Mouse (Mus musculus) liver, embryonic 14.5 days (tissue): ENCODE measurements at regions not wholly inside any gene's neighbourhood (a gene's known extent, or its start where the extent isn't known, plus 50 kb on each side); places are given as distances from the start of the nearest gene placed in this dataset.

ENCODE experiments used
- ATAC-seq: fragments of 200-750 bp; cut with Nextera tagmentation; 2 replicates; pipeline ENCODE4 v1.8.0; 2017; ENCODE audit warnings: moderate number of reproducible peaks, mild to moderate bottlenecking, moderate library complexity; ENCODE audit not compliant: insufficient read depth
- DNase-seq, 3 experiments: peaks; one replicate each; pipeline ENCODE4 v3.0.0-alpha.2; 2012 to 2013; ENCODE audit warnings: low read depth in 3 of 3, low spot score in 3 of 3
- H3K27ac ChIP-seq: fragments of 300-500 bp; sonication (generic); 2 replicates; pipeline ENCODE4 v1.5.1; 2014; ENCODE audit warnings: moderate library complexity, mild to moderate bottlenecking, control low read depth, inconsistent platforms
- H3K27me3 ChIP-seq: fragments of 300-500 bp; sonication (generic); 2 replicates; pipeline ENCODE4 v1.6.1; 2014; ENCODE audit warnings: mild to moderate bottlenecking, low read length, moderate library complexity; ENCODE audit not compliant: control insufficient read depth, insufficient read depth
- H3K36me3 ChIP-seq: fragments of 300-500 bp; sonication (generic); replicated peaks from 2 replicates; pipeline ENCODE4 v1.6.1; 2014; ENCODE audit warnings: low read depth; ENCODE audit not compliant: control insufficient read depth, insufficient read depth
- H3K4me1 ChIP-seq, 2 experiments: fragments of 200-500 bp in 1 of 2; fragments of 300-500 bp in 1 of 2; sonication (generic) in 1 of 2; replicated peaks; 2 replicates each; pipeline ENCODE4 v1.6.1; 2012 to 2014; ENCODE audit warnings: antibody characterized with exemption in 1 of 2, inconsistent platforms in 1 of 2, low read length in 1 of 2; ENCODE audit not compliant: control insufficient read depth in 2 of 2, insufficient read depth in 2 of 2
- H3K4me2 ChIP-seq: fragments of 300-500 bp; sonication (generic); 2 replicates; pipeline ENCODE4 v1.6.1; 2014; ENCODE audit warnings: low read depth, mild to moderate bottlenecking, control low read depth, moderate library complexity
- H3K4me3 ChIP-seq, 2 experiments: fragments of 200-500 bp in 1 of 2; fragments of 300-500 bp in 1 of 2; sonication (generic) in 1 of 2; 2 replicates each; pipeline ENCODE4 v1.5.1; 2012 to 2014; ENCODE audit warnings: low read depth in 2 of 2, low read length in 2 of 2, mild to moderate bottlenecking in 2 of 2, control low read depth in 1 of 2, inconsistent platforms in 1 of 2, moderate library complexity in 1 of 2; ENCODE audit not compliant: insufficient read depth in 1 of 2
- H3K9ac ChIP-seq: fragments of 300-500 bp; sonication (generic); replicated peaks from 2 replicates; pipeline ENCODE4 v1.6.1; 2014; ENCODE audit warnings: mild to moderate bottlenecking, control low read depth, moderate library complexity
- H3K9me3 ChIP-seq: fragments of 300-500 bp; sonication (generic); 2 replicates; pipeline ENCODE4 v1.6.1; 2016; ENCODE audit warnings: low read length, mixed read lengths; ENCODE audit not compliant: control insufficient read depth
- CTCF ChIP-seq: IDR thresholded peaks from 2 replicates; pipeline ENCODE4 v1.5.1; 2016; ENCODE audit warnings: antibody characterized with exemption, low read depth, control low read depth
- EP300 ChIP-seq: IDR thresholded peaks from 2 replicates; pipeline ENCODE4 v1.6.1; 2016; ENCODE audit warnings: antibody characterized with exemption, low read depth
- WGBS: fragments of 180-500 bp; shearing (Covaris S2); extraction: QIAGEN DNeasy Blood & Tissue Kit; methylation state at CpG from one replicate; pipeline ENCODE4 v1.1.7; 2014; ENCODE audit not compliant: insufficient replicate concordance; 5-methylcytosine and 5-hydroxymethylcytosine counted together

DNA sequence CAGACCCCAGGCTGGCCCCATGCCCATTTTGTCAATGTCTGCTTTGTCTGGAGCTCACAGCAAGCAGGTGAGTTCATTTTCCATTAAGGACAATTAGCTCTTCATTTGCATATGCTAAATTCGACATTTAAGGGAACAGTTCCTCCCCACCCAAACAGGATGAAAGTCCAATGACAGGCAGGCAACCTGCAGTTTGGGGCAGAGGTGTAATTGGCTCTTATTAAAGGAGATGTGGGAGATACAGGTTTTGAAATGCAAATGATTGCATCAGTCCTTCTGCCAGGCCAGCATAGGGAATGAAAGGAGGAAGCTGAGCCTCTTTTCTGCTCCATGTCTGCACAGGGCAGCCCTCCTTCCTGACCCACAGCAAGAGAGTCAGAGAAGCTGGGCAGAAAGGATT is 96.2 kb upstream of the Zmiz1 start:
- 12% methylated on average over 1 of the region's 1 CpGs for WGBS

DNA sequence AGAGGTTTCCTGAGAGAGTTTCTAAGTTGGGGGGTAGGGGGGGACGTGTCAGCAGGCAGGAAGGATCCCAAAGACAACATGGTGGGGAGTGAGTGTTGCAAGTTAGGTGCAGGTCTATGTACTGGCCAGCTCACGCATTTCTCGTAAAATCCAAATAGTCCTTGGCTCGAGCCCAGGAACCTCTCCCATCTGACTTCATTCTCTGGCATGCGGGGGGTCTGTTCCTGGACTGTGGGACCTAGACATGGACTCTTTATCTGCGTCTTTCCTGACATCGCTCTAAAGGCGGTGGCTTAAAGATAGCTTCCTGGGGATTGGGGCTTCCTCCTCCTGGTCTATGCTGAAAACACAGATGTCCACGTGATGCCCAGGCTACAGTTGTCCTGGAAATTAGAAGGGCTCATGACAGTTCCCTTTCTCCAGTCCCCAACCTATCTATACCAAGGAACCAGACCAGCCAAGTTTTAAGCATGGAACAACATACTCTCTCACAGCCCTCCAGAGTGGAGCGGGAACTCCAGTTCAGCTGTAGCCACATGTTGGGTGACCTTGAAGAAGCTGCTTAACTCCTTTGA is 93.7 kb upstream of the Zmiz1 start:
- DNase-seq (no peak), ATAC-seq (no peak)
- no peaks in the 10 kb centered on the region for H3K9me3 ChIP-seq
- no peak overlapping the region for H3K4me2 ChIP-seq
- H3K36me3 ChIP-seq, result no peaks in the 10 kb centered on the region
- no peak overlapping the region for H3K27ac ChIP-seq
- H3K4me1 ChIP-seq, result peaks cover 0 to 2% of the 10 kb centered on the region in 2 experiments; a peak in 1 of 4 replicates
- no peak overlapping the region for H3K9ac ChIP-seq
- no peaks in the 10 kb centered on the region for H3K27me3 ChIP-seq
- no peak overlapping the region for H3K4me3 ChIP-seq
- 52% methylated on average over 10 of the region's 10 CpGs for WGBS
- TF ChIP-seq CTCF (no peak), EP300 (no peak)

More for the DNA sequence above, 96.2 kb upstream of the Zmiz1 start:
- no peak overlapping the region for H3K4me2 ChIP-seq
- H3K4me1 ChIP-seq, result peaks cover 0 to 2% of the 10 kb centered on the region in 2 experiments; a peak in 1 of 4 replicates
- no peak overlapping the region for H3K9ac ChIP-seq
- no peaks in the 10 kb centered on the region for H3K9me3 ChIP-seq
- H3K27ac ChIP-seq, result no peak overlapping the region
- H3K36me3 ChIP-seq, result no peaks in the 10 kb centered on the region
- DNase-seq, result no peak
- no peak for ATAC-seq
- H3K4me3 ChIP-seq, result no peak overlapping the region
- TF ChIP-seq EP300, result no peak
- no peak for TF ChIP-seq CTCF
- H3K27me3 ChIP-seq, result no peaks in the 10 kb centered on the region

DNA sequence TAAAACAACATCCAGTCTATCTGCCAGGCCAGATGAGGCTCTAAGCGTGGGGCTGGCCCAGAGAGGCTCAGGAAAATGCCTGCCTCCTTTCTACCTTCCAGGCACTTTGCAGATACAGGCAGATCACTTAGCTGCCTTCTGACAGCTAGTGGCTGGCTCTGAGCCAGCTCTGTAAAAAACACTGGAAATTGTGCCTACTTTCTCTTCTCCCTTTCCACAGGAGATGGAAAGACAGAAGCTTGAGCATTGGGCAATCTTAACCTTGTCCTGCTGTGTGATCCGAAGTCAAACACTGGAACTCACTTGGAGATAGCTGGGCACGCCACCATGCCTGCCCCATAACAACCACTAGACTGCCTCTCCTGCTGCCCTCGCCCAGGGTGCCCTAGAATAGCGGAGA is 93.0 kb upstream of the Zmiz1 start:
- Histone ChIP-seq H3K4me3 (no peak overlapping the region), H3K4me2 (no peak overlapping the region), H3K4me1 (peaks cover 0 to 2% of the 10 kb centered on the region in 2 experiments; a peak in 1 of 4 replicates), H3K27ac (no peak overlapping the region), H3K27me3 (no peaks in the 10 kb centered on the region), H3K9me3 (no peaks in the 10 kb centered on the region), H3K36me3 (no peaks in the 10 kb centered on the region), H3K9ac (no peak overlapping the region)
- ATAC-seq (no peak), DNase-seq (no peak)
- WGBS, result 54% methylated on average over 5 of the region's 5 CpGs
- TF ChIP-seq EP300, result no peak
- no peak for TF ChIP-seq CTCF

DNA sequence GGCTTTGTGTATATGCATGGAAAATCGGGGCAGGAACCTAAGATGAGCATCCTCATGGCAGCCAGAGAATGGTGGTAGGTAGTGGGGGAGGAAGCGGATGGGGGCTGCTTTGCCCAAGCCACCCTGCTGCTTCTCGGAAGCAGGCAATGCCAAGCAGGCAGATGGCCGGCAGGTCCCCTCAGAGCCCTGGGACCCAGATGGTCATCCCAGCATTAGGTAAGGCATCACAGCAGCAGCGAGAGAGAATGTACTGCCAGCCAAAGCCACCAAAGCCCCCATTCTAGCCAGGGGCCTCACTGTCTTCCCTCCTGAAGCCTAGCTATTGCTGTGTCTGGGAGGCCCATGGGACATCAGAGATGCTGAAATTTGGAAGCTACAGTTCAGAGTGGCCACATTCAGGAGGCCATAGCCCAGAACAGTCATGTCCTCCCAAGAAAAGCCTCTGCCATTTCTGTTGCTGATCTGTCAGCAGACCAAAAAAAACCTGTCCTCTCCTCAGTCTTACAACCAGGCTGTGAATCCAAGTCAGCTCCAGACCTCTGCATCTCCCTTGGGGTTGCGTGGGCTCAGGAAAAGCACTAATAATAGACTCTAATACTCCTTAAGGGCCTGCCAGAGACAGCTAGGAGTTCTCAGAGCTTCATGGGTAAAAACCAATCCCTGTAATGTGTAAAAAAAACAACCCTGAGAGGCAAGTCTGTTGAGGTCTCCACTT is 88.5 kb upstream of the Zmiz1 start:
- Histone ChIP-seq H3K4me3 (no peak overlapping the region), H3K4me1 (no peaks in the 10 kb centered on the region; a peak in 1 of 4 replicates), H3K9me3 (no peaks in the 10 kb centered on the region), H3K4me2 (no peak overlapping the region), H3K9ac (no peak overlapping the region), H3K27ac (no peak overlapping the region), H3K36me3 (no peaks in the 10 kb centered on the region), H3K27me3 (no peaks in the 10 kb centered on the region)
- ATAC-seq (no peak), DNase-seq (no peak)
- no peak for TF ChIP-seq EP300
- TF ChIP-seq CTCF, result no peak
- 64% methylated on average over 6 of the region's 6 CpGs for WGBS

DNA sequence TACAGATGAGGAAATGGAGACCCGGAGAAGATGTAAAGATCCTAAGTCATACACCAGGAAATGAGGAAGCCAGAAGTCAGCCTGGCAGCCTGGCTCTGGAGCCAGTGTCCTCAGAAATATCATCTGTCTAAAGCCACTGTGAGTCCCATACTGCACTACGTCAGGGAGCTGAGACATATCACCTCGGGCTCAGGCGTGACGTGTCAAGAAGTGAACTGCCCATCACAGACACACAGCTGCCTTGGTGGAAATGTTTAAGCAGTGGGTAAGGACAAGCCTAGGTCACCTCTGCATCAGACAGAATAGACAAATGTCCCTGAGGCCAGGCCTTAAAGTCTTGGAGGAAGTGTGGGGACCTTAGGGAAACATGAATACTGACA is 88.0 kb upstream of the Zmiz1 start:
- no peaks in the 10 kb centered on the region for H3K36me3 ChIP-seq
- no peaks in the 10 kb centered on the region for H3K27me3 ChIP-seq
- H3K9me3 ChIP-seq, result no peaks in the 10 kb centered on the region
- no peak overlapping the region for H3K4me3 ChIP-seq
- no peak overlapping the region for H3K27ac ChIP-seq
- 49% methylated on average over 5 of the region's 5 CpGs for WGBS
- DNase-seq (no peak), ATAC-seq (no peak)
- TF ChIP-seq CTCF, result no peak
- TF ChIP-seq EP300, result no peak
- H3K9ac ChIP-seq, result no peak overlapping the region
- H3K4me1 ChIP-seq, result no peaks in the 10 kb centered on the region; a peak in 1 of 4 replicates
- H3K4me2 ChIP-seq, result no peak overlapping the region
